Mouse (Mus musculus) midbrain, postnatal 0 days (tissue): ENCODE data around the gene Pbp2. TPM values are rescaled to one million over a fixed set of nuclear protein-coding genes. Genes with fewer than 3 reads are reported as not detected.

ENCODE experiments used
- ATAC-seq: fragments of 200-750 bp; cut with Nextera tagmentation; 2 replicates; pipeline ENCODE4 v1.8.0; 2017; ENCODE audit warnings: moderate number of reproducible peaks, mild to moderate bottlenecking, moderate TSS enrichment, moderate library complexity; ENCODE audit not compliant: low FRiP score
- DNase-seq: peaks from one replicate; pipeline ENCODE4 v3.0.0-alpha.2; 2015; ENCODE audit warnings: low spot score
- H3K27ac ChIP-seq: fragments of 300-500 bp; sonication (generic); 2 replicates; pipeline ENCODE4 v1.5.1; 2014; ENCODE audit warnings: low read depth, mild to moderate bottlenecking, low read length, mixed read lengths
- H3K27me3 ChIP-seq: fragments of 300-500 bp; sonication (generic); 2 replicates; pipeline ENCODE4 v1.6.1; 2014; ENCODE audit warnings: low read length, control low read depth, mixed read lengths; ENCODE audit not compliant: insufficient read depth
- H3K36me3 ChIP-seq: fragments of 300-500 bp; sonication (generic); 2 replicates; pipeline ENCODE4 v1.6.1; 2014; ENCODE audit warnings: low read length, control low read depth, mixed read lengths; ENCODE audit not compliant: insufficient read depth
- H3K4me1 ChIP-seq: fragments of 300-500 bp; sonication (generic); 2 replicates; pipeline ENCODE4 v1.6.1; 2014; ENCODE audit warnings: mild to moderate bottlenecking, control low read depth, antibody characterized with exemption, low read length, mixed read lengths; ENCODE audit not compliant: insufficient read depth
- H3K4me2 ChIP-seq: fragments of 300-500 bp; sonication (generic); 2 replicates; pipeline ENCODE4 v1.6.1; 2014; ENCODE audit warnings: low read depth, mild to moderate bottlenecking, low read length, mixed read lengths; ENCODE audit not compliant: poor library complexity, severe bottlenecking
- H3K4me3 ChIP-seq: fragments of 300-500 bp; sonication (generic); 2 replicates; pipeline ENCODE4 v1.5.1; 2014; ENCODE audit warnings: low read depth, mild to moderate bottlenecking, low read length, moderate library complexity
- H3K9ac ChIP-seq: fragments of 300-500 bp; sonication (generic); replicated peaks from 2 replicates; pipeline ENCODE4 v1.6.1; 2014; ENCODE audit warnings: mild to moderate bottlenecking, low read length, moderate library complexity, mixed read lengths; ENCODE audit not compliant: poor library complexity, severe bottlenecking
- H3K9me3 ChIP-seq: fragments of 300-500 bp; sonication (generic); 2 replicates; pipeline ENCODE4 v1.6.1; 2016; ENCODE audit warnings: low read length, control low read depth
- CTCF ChIP-seq: IDR thresholded peaks from 2 replicates; pipeline ENCODE4 v1.5.1; 2016; ENCODE audit warnings: antibody characterized with exemption, mild to moderate bottlenecking
- WGBS: fragments of 180-500 bp; shearing (Covaris S2); extraction: QIAGEN DNeasy Blood & Tissue Kit; methylation state at CpG from one replicate; pipeline ENCODE4 v1.1.7; 2014; 5-methylcytosine and 5-hydroxymethylcytosine counted together
- polyA plus RNA-seq: library from polyadenylated mRNA; unstranded; fragments of >200 nt; fragmentation: Nextera tagmentation; extraction: Ambion mirVana; gene quantifications from 2 replicates; pipeline ENCODE4 v1.2.1, GENCODE M21; 2015
- total RNA-seq: library from RNA; depleted of rRNA; stranded (reverse); fragments of >200 nt; gene quantifications from 2 replicates; pipeline ENCODE4 v1.2.3, GENCODE M21; 2014; rRNA removed

The Pbp2 gene
- total and polyA plus RNA-seq, 2 experiments from 2014 or later: not detected

- whole genome bisulfite sequencing: 95% methylated on average over 6 of the region's 6 CpGs
Measured at GRCm38 (mm10) chr6:135260435-135260834, 49.8 kb downstream of the Pbp2 start.

More at GRCm38 (mm10) chr6:135260435-135260834, 49.8 kb downstream of the Pbp2 start:
- H3K9me3 ChIP-seq: no peaks in the 10 kb centered on the region; the same call in 1 of the 2 replicates
- DNase-seq (no peak), ATAC-seq (no peak)
- H3K4me2 ChIP-seq: no peak overlapping the region
- H3K36me3 ChIP-seq: no peaks in the 10 kb centered on the region
- H3K27me3 ChIP-seq: no peaks in the 10 kb centered on the region
- peak; percentile 18; the same call in 1 of the 2 replicates for TF ChIP-seq CTCF
- H3K4me1 ChIP-seq: no peaks in the 10 kb centered on the region
- H3K4me3 ChIP-seq: no peak overlapping the region
- H3K27ac ChIP-seq: no peak overlapping the region
- no peak overlapping the region for H3K9ac ChIP-seq

Other genes starting within 250 kb of the Pbp2 start
- gene Gprc5a, start 244.8 kb downstream of the Pbp2 start, total RNA-seq: not detected in 2 replicates
- 0.21 and 0.49 TPM in 2 replicates for gene Gprc5a, start 244.8 kb downstream of the Pbp2 start, polyA plus RNA-seq
- not detected in 2 replicates for gene Gprc5d, start 192.1 kb downstream of the Pbp2 start, total RNA-seq
- gene Gprc5d, start 192.1 kb downstream of the Pbp2 start, polyA plus RNA-seq: 0.27 TPM in 1 of 2 replicates, not detected in the other
- gene Fam234b, start 112.4 kb downstream of the Pbp2 start, total RNA-seq: 90.5 and 106 TPM in 2 replicates
- 114 and 119 TPM in 2 replicates for gene Fam234b, start 112.4 kb downstream of the Pbp2 start, polyA plus RNA-seq
- gene Hebp1, start 112.4 kb downstream of the Pbp2 start, total RNA-seq: 8.9 and 10.6 TPM in 2 replicates
- gene Hebp1, start 112.4 kb downstream of the Pbp2 start, polyA plus RNA-seq: 8.7 and 9.2 TPM in 2 replicates
- gene Gsg1, start 56.1 kb downstream of the Pbp2 start, total RNA-seq: 0.99 and 2.6 TPM in 2 replicates
- gene Gsg1, start 56.1 kb downstream of the Pbp2 start, polyA plus RNA-seq: 0.17 and 0.37 TPM in 2 replicates
- gene Emp1, start 52.1 kb upstream of the Pbp2 start, total RNA-seq: 26.9 and 42.1 TPM in 2 replicates
- 5.6 and 5.7 TPM in 2 replicates for gene Emp1, start 52.1 kb upstream of the Pbp2 start, polyA plus RNA-seq